In genomic region chr16:93246825-93247224, GRCm38 (mm10) we compare ENCODE assay signal across 9 mouse cellular contexts.
A peak's percentile ranks its signal among the peaks of the same experiment; 100 is the strongest.
DNase-seq lines count a peak whose midpoint lies in the region; ATAC-seq lines count a peak whose summit lies in the region.
"Had no signal": no experiment of that assay in that cellular context is flagged by ENCODE, and none has a peak within 500 bp of the region (broad histone marks: within the 10 kb centered on the region; RNA-seq: fewer than 3 reads in every experiment).

No protein-coding gene starts in this region.

- DNase-seq in heart, postnatal 10 days = peak; percentile 29 to 34
- peak; percentile 87 for DNase-seq in 3T3-L1 (ENCODE audit: low read depth, low spot score)
- peak; percentile 13 for DNase-seq in layer of hippocampus, adult 9-11 months
- DNase-seq in right cerebral cortex, adult 2 months (ENCODE audit: low spot score in 2 of 2) = peak; percentile 39 to 41

- H3K27me3 ChIP-seq in heart, embryonic 11.5 days (ENCODE audit: control insufficient read depth, insufficient read depth, low read length) = no peaks in the 10 kb centered on the region
- H3K27me3 ChIP-seq: embryonic facial prominence, embryonic 15.5 days had no signal

- H3K36me3 ChIP-seq in heart, embryonic 11.5 days (ENCODE audit: control insufficient read depth, insufficient read depth, low read length) = no peaks in the 10 kb centered on the region
- H3K36me3 ChIP-seq: embryonic facial prominence, embryonic 15.5 days had no signal

- ATAC-seq in heart, embryonic 11.5 days (replicated peaks; ENCODE audit: insufficient number of reproducible peaks, low FRiP score, low TSS enrichment) = no peak
- 0 out of 2 replicates have a peak, but pooled peaks have one; percentile 18 for ATAC-seq in common myeloid progenitor, adult 5-6 weeks (replicated peaks; ENCODE audit: low read depth, poor library complexity, severe bottlenecking)
- no peak for ATAC-seq in erythroid progenitor cell, adult 5-6 weeks (replicated peaks; ENCODE audit: low FRiP score, poor library complexity, severe bottlenecking)
- no peak for ATAC-seq in CD4-positive, CD25-positive, alpha-beta regulatory T cell, adult 4 months

- 43% methylated on average over 7 of the region's 7 CpGs for WGBS in heart, embryonic 11.5 days (ENCODE audit: insufficient replicate concordance)

- no peak overlapping the region for H3K4me2 ChIP-seq in heart, embryonic 11.5 days
- H3K4me2 ChIP-seq: embryonic facial prominence, embryonic 15.5 days had no signal

- no peak overlapping the region for H3K9ac ChIP-seq in heart, embryonic 11.5 days (ENCODE audit: low read depth, low read length)
- H3K9ac ChIP-seq: embryonic facial prominence, embryonic 15.5 days had no signal

- H3K9me3 ChIP-seq in heart, embryonic 11.5 days (replicated peaks; ENCODE audit: control insufficient read depth, low read length) = no peaks in the 10 kb centered on the region
- H3K9me3 ChIP-seq: embryonic facial prominence, embryonic 15.5 days had no signal

- no peaks in the 10 kb centered on the region for H3K4me1 ChIP-seq in heart, embryonic 11.5 days (ENCODE audit: control insufficient read depth, insufficient read depth, low read length)

- no peak overlapping the region for H3K4me3 ChIP-seq in heart, embryonic 11.5 days (ENCODE audit: low read depth, low read length)
- H3K4me3 ChIP-seq: embryonic facial prominence, embryonic 15.5 days had no signal

- intact Hi-C loops in heart, postnatal 10 days (cut with DNase I) = no loop called here

- no peak overlapping the region for H3K27ac ChIP-seq in heart, embryonic 11.5 days (ENCODE audit: low read depth, low read length)
- H3K27ac ChIP-seq: embryonic facial prominence, embryonic 15.5 days had no signal

Comparison
In these comparisons a context has a peak if more than half of its experiments do, and no peak if none do; other contexts are left out.
1. DNase-seq: peak in every context shown above with its lines; median percentile 87 in 3T3-L1; 40 in right cerebral cortex, adult 2 months; 32 in heart, postnatal 10 days; 13 in layer of hippocampus, adult 9-11 months.